Mouse (Mus musculus) midbrain, embryonic 16.5 days (tissue): ENCODE measurements around the gene Gm17332. TPM values are rescaled to one million over a fixed set of nuclear protein-coding genes. Genes with fewer than 3 reads are reported as not detected.
A peak's percentile ranks its signal among the peaks of the same experiment; 100 is the strongest.

Experiments
- ATAC-seq: fragments of 200-750 bp; cut with Nextera tagmentation; 2 replicates; pipeline ENCODE4 v1.8.0; 2017; ENCODE audit warnings: moderate TSS enrichment
- H3K27ac ChIP-seq: fragments of 300-500 bp; sonication (generic); 2 replicates; pipeline ENCODE4 v1.5.1; 2014; ENCODE audit warnings: mild to moderate bottlenecking, low read length, mixed read lengths
- H3K27me3 ChIP-seq: fragments of 300-500 bp; sonication (generic); 2 replicates; pipeline ENCODE4 v1.6.1; 2014; ENCODE audit warnings: low read depth, low read length, mixed read lengths; ENCODE audit not compliant: control insufficient read depth, insufficient read depth
- H3K36me3 ChIP-seq: fragments of 300-500 bp; sonication (generic); 2 replicates; pipeline ENCODE4 v1.6.1; 2014; ENCODE audit warnings: mild to moderate bottlenecking, low read length, moderate library complexity, mixed read lengths; ENCODE audit not compliant: control insufficient read depth, insufficient read depth
- H3K4me1 ChIP-seq: fragments of 300-500 bp; sonication (generic); 2 replicates; pipeline ENCODE4 v1.6.1; 2014; ENCODE audit warnings: mild to moderate bottlenecking, low read length, mixed read lengths; ENCODE audit not compliant: control insufficient read depth, insufficient read depth
- H3K4me2 ChIP-seq: fragments of 300-500 bp; sonication (generic); 2 replicates; pipeline ENCODE4 v1.6.1; 2014; ENCODE audit warnings: mild to moderate bottlenecking, low read length, mixed read lengths
- H3K4me3 ChIP-seq: fragments of 300-500 bp; sonication (generic); 2 replicates; pipeline ENCODE4 v1.5.1; 2014; ENCODE audit warnings: low read depth, mild to moderate bottlenecking, low read length, moderate library complexity, mixed read lengths
- H3K9ac ChIP-seq: fragments of 300-500 bp; sonication (generic); 2 replicates; pipeline ENCODE4 v1.6.1; 2014; ENCODE audit warnings: low read depth, low read length, mixed read lengths
- H3K9me3 ChIP-seq: fragments of 300-500 bp; sonication (generic); replicated peaks from 2 replicates; pipeline ENCODE4 v1.6.1; 2014; ENCODE audit warnings: mild to moderate bottlenecking, low read length, mixed read lengths; ENCODE audit not compliant: control insufficient read depth, poor library complexity, severe bottlenecking
- WGBS: fragments of 180-500 bp; shearing (Covaris S2); extraction: QIAGEN DNeasy Blood & Tissue Kit; methylation state at CpG from one replicate; pipeline ENCODE4 v1.1.7; 2014; 5-methylcytosine and 5-hydroxymethylcytosine counted together
- polyA plus RNA-seq: library from polyadenylated mRNA; unstranded; fragments of >200 nt; fragmentation: Nextera tagmentation; extraction: Ambion mirVana; gene quantifications from 2 replicates; pipeline ENCODE4 v1.2.1, GENCODE M21; 2015

Gene Gm17332
- not detected in 2 replicates for polyA plus RNA-seq

DNA sequence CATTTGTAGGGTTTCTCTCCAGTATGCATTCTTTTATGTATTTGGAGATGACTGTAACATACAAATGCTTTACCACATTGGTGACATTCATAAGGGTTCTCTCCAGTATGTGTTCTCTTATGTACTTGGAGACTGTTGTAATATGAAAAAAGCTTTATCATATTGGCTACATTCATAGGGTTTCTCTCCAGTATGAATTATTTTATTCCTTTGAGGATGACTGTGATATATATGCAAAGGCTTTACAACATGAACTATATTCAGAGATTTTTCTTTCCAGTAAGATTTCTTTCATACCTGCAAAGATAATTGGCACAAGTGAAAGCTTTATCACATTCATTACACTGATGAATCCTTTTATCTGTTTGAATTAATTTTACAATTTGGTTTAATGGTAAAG, at the start of gene Gm17332:
TSS of gene Gm17332 (minus strand) at position 101 of the 400 bp plus-strand sequence.
- no peaks in the 10 kb centered on the region for H3K4me1 ChIP-seq
- no peaks in the 10 kb centered on the region for H3K36me3 ChIP-seq
- H3K27ac ChIP-seq: no peak within 1 kb of the TSS
- no peak for ATAC-seq
- no peak within 1 kb of the TSS for H3K9ac ChIP-seq
- H3K4me2 ChIP-seq: no peak within 1 kb of the TSS
- H3K4me3 ChIP-seq: no peak within 1 kb of the TSS
- no peaks in the 10 kb centered on the region; the same call in 1 of the 2 replicates for H3K9me3 ChIP-seq
- H3K27me3 ChIP-seq: no peaks in the 10 kb centered on the region

DNA sequence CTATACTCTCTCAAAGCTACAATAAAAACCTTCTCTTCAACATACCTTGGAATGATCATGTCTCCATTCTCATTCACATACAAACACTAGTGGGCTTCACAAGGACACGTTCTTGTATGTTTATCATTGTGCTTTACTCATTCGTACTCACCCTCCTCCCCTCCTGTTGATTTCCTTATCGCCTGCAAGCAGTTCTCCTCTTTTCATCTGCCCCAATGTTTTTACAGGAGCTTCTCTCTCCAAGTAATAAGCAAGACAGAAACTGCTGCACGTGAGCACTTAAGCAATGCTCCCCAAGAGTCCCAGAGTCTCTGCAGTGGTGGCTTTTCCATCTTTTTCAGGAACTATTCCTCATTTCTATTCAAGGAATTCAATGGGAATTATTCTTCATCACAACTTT, 47.7 kb upstream of the Gm17332 start:
- Histone ChIP-seq H3K4me2 (no peak overlapping the region), H3K27ac (no peak overlapping the region), H3K4me3 (no peak overlapping the region), H3K27me3 (no peaks in the 10 kb centered on the region), H3K9me3 (no peaks in the 10 kb centered on the region), H3K9ac (no peak overlapping the region), H3K4me1 (no peaks in the 10 kb centered on the region), H3K36me3 (no peaks in the 10 kb centered on the region)
- no peak for ATAC-seq
- 82% methylated on average over 4 of the region's 4 CpGs for WGBS

DNA sequence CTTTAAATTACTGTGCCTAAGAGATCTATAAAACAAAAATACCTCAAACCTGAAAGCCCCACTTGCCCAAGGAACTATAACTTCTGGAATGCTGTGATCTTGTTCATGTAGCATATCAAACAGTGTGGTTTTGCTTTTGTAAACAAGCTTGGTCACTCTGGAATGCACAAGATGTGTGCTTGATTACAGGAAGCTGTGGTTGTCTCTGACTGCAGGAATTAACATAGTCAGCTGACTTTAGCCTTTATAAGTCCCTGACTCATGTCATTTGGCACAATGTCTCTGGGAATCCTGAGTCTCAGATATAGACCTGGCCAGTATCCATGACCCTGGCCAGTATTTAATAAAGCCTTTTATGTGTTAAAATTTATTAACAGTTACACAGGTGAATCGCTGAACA, 43.1 kb upstream of the Gm17332 start:
- no peaks in the 10 kb centered on the region for H3K4me1 ChIP-seq

DNA sequence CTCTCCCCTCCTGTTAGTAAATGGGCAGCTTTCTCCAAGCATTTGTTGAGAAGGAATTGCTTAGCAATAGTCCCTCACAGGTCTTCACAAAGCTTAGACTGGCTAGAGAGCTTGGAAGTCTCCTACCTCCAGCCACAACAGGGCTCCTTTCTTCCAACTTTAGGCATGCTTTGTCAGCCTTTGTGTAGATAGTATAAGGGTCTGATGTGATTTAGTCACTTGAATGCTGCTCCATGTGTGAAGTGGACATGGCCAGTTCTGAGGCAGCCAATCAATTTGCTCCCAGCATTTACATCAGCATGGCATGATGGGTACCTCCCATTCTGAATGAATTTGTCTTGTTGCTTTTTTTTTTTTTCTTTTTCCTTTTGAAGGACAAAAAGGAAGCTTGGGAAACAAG, 35.7 kb upstream of the Gm17332 start:
- H3K4me3 ChIP-seq: no peak overlapping the region
- H3K9ac ChIP-seq: no peak overlapping the region
- H3K27ac ChIP-seq: no peak overlapping the region
- H3K9me3 ChIP-seq: no peaks in the 10 kb centered on the region
- no peaks in the 10 kb centered on the region for H3K4me1 ChIP-seq
- no peaks in the 10 kb centered on the region for H3K27me3 ChIP-seq
- no peaks in the 10 kb centered on the region for H3K36me3 ChIP-seq
- no peak overlapping the region for H3K4me2 ChIP-seq
- 0 out of 2 replicates have a peak, but pooled peaks have one; percentile 67 for ATAC-seq

More for the DNA sequence above, 43.1 kb upstream of the Gm17332 start:
- no peak for ATAC-seq
- Histone ChIP-seq H3K9ac (no peak overlapping the region), H3K9me3 (no peaks in the 10 kb centered on the region), H3K27ac (no peak overlapping the region), H3K4me3 (no peak overlapping the region), H3K36me3 (no peaks in the 10 kb centered on the region), H3K27me3 (no peaks in the 10 kb centered on the region), H3K4me2 (no peak overlapping the region)
- 89% methylated on average over 1 of the region's 1 CpGs for WGBS

DNA sequence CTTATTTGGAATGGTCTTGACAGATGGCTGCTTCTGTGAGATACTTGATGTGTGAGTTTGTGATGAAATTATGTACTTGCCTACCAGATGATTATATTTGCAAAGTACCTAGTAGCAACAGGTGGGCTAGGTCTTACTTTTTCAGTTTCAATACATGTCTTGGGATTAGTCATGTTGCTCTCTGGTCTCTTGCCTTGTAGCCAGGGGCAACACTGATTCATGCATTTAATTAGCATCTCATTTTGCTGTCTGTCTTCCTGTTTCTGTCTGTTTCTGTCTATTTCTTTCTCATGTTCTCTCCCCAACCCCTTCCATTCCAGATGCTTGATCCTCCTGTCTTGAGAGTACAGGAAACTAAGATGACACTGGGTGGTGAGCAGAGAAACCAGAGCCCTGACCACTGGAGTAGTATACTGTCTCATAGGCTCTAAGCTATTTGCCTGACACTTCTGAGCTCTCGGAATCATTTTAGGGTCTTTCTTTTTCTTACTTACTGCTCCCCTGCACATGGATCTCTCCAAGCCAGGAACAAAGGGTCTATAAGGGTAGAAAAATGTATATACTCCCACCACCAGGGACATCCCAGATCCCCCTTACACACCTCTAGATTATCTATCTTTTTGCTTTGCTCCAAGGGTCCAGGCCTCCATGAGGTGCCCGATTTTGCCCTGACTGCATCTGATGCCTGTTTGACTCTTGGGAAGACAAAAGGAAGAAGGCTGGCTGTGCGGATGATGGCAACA, 13.5 kb upstream of the Gm17332 start:
- no peaks in the 10 kb centered on the region for H3K27me3 ChIP-seq
- 57% methylated on average over 3 of the region's 3 CpGs for WGBS
- ATAC-seq: no peak

DNA sequence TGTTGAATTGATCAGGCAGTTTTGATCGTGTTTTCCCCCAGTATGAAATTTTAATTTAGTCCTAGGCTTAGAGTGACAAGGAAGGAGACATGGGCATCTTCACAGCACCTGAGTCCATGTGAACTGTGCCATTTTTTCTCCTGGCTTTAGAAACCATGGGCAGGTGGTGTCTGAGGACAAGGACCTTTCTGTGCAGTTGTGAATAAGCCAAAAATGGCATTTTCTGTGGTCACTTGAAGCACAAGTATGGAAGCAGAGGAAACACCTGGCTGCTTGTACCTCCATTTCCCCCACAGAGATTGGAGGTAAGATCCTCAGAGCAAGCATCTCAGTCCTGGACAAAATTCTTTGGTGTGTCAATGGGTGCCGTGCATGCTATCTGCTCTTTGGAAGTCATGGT, 12.5 kb upstream of the Gm17332 start:
- H3K9ac ChIP-seq: no peak overlapping the region
- no peaks in the 10 kb centered on the region for H3K9me3 ChIP-seq
- no peaks in the 10 kb centered on the region for H3K27me3 ChIP-seq
- no peak for ATAC-seq
- no peaks in the 10 kb centered on the region for H3K36me3 ChIP-seq
- H3K4me2 ChIP-seq: no peak overlapping the region
- H3K4me1 ChIP-seq: 0 out of 2 replicates have a peak, but pooled peaks cover 4% of the 10 kb centered on the region
- 80% methylated on average over 2 of the region's 2 CpGs for WGBS
- no peak overlapping the region for H3K4me3 ChIP-seq
- no peak overlapping the region for H3K27ac ChIP-seq

More for the DNA sequence above, 13.5 kb upstream of the Gm17332 start:
- no peak overlapping the region for H3K4me3 ChIP-seq
- no peaks in the 10 kb centered on the region for H3K36me3 ChIP-seq
- H3K4me2 ChIP-seq: no peak overlapping the region
- H3K4me1 ChIP-seq: 0 out of 2 replicates have a peak, but pooled peaks cover 4% of the 10 kb centered on the region
- no peak overlapping the region for H3K9ac ChIP-seq
- H3K9me3 ChIP-seq: no peaks in the 10 kb centered on the region
- no peak overlapping the region for H3K27ac ChIP-seq

DNA sequence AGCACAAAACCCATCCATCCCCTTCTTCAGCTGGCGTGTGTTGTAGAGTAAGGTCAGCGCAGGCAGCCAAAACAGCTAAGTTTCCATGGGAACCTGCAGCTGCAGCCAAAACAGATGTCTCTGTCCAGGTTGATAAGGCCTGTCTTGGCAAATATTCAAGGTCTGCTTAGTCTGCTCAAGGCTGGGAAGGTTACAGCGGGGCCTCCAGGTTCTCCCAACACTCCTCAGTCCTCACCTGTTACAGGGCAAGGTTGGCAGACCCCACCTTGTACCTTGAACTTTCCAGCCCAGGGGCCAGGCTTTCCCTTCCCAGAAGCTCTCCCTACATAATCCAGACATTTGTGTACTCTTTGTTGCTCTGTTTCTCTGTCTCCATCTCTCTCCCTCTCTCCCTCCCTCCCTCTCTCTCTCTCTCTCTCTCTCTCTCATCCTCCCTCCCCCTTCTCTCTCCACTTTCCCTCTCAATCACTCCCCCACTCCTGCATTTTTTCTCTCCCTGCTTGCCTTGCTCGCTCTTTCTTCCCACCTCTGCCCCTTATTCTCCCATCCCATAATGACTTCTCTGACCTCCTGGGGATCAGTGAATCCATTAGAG, 12.1 kb downstream of the Gm17332 start:
- H3K4me3 ChIP-seq: peak overlapping the region; percentile 48
- peak overlapping the region; percentile 2; the same call in 1 of the 2 replicates for H3K27ac ChIP-seq
- H3K4me1 ChIP-seq: no peaks in the 10 kb centered on the region
- peak; percentile 87 for ATAC-seq
- no peaks in the 10 kb centered on the region for H3K27me3 ChIP-seq
- WGBS: 20% methylated on average over 4 of the region's 4 CpGs
- peak overlapping the region; percentile 55 for H3K4me2 ChIP-seq
- peak overlapping the region; percentile 50; the same call in 1 of the 2 replicates for H3K9ac ChIP-seq
- H3K9me3 ChIP-seq: no peaks in the 10 kb centered on the region
- no peaks in the 10 kb centered on the region for H3K36me3 ChIP-seq

DNA sequence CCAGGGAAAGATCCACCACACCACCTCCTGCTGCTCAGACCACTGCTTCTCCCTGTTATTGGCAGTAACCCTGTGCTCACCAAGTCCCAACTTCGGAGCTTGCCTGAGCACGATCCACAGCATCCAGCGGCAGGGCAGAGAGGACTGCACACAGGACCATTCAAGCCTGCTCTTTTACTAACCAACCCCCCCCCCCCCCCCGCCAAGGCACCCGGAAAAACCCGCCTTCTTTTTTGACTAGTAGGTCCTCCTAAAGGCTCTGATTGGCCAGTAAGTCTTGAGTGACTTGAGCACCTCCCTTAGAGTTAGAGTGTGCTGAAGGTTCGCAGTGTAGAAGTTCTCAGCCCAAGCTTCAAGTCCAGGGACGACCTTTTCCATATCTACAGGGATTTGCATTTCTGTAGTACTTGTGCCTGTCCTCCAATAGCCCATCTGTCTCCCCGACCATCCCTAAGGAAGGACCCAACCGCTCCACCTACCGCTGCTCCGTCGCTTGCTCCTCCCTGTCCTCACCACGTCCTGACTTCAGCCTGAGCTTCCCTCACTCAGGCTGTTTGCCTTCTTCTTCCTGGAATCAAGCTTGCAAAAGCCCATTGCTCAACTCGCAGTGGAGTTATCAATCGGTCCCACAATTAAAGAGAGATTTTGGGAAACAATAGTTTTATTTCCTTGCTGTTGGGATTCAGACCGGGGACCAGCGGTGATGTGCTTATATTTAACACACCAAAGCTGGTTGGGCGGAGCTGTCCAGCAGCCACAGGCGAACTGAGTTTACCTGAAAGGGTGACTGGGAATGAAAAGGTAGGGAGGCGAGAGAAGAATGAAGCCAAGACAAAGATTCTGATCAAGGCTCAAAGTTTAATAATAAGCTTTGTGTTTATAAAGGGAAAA, 12.9 kb downstream of the Gm17332 start:
- 3% methylated on average over 21 of the region's 21 CpGs for WGBS

More for the DNA sequence above, 12.9 kb downstream of the Gm17332 start:
- H3K9me3 ChIP-seq: no peaks in the 10 kb centered on the region
- H3K4me3 ChIP-seq: peak overlapping the region; percentile 48
- H3K27me3 ChIP-seq: no peaks in the 10 kb centered on the region
- peak overlapping the region; percentile 55 for H3K4me2 ChIP-seq
- peak overlapping the region; percentile 2; the same call in 1 of the 2 replicates for H3K27ac ChIP-seq
- peak overlapping the region; percentile 50 for H3K9ac ChIP-seq
- no peaks in the 10 kb centered on the region for H3K36me3 ChIP-seq
- no peaks in the 10 kb centered on the region for H3K4me1 ChIP-seq
- ATAC-seq: peak; percentile 97
